Mouse (Mus musculus): Measurements from ENCODE around the gene Rxfp4.

GRCm38 (mm10) chr3:88684236-88684979 is 31.5 kb upstream of the Rxfp4 start:
- TF ChIP-seq CHD2 (IDR thresholded peaks at IDR 0.05; ENCODE audit: low read depth, low read length), result no peak
- no peak for TF ChIP-seq HCFC1 (IDR thresholded peaks at IDR 0.05; ENCODE audit: borderline replicate concordance, insufficient read depth, low read length)
- TF ChIP-seq ZC3H11A (IDR thresholded peaks at IDR 0.05; ENCODE audit: borderline replicate concordance, low read depth, low read length), result no peak
- no peak for TF ChIP-seq MAFK (IDR thresholded peaks at IDR 0.05; ENCODE audit: insufficient read depth, low read depth, low read length)

Data from ES-E14 (cell line).